Mouse (Mus musculus): ENCODE measurements around the gene Tmem127.

The Tmem127 gene

GRCm38 (mm10) chr2:127269491-127270299 lies 22.0 kb downstream of the Tmem127 start, which contains the start of gene Stard7:
Gene Stard7, plus strand, starts transcription at chr2:127270218.
- WGBS = under 1% methylated on average over 49 of the region's 49 CpGs

GRCm38 (mm10) chr2:127270300-127271041 lies 22.8 kb downstream of the Tmem127 start:
- WGBS = under 1% methylated on average over 75 of the region's 75 CpGs

GRCm38 (mm10) chr2:127271042-127271515 lies 23.4 kb downstream of the Tmem127 start:
- WGBS = under 1% methylated on average over 8 of the region's 8 CpGs

GRCm38 (mm10) chr2:127272049-127272448 lies 24.3 kb downstream of the Tmem127 start:
- 91% methylated on average over 4 of the region's 4 CpGs for WGBS

GRCm38 (mm10) chr2:127272806-127273205 lies 25.1 kb downstream of the Tmem127 start:
- 98% methylated on average over 3 of the region's 3 CpGs for WGBS

GRCm38 (mm10) chr2:127274590-127274989 lies 26.9 kb downstream of the Tmem127 start:
- WGBS = 68% methylated on average over 2 of the region's 2 CpGs

- 47% methylated on average over 5 of the region's 5 CpGs for WGBS
Observed at GRCm38 (mm10) chr2:127275551-127276320, 28.0 kb downstream of the Tmem127 start.

GRCm38 (mm10) chr2:127292250-127292649 lies 44.5 kb downstream of the Tmem127 start:
- 82% methylated on average over 4 of the region's 4 CpGs for WGBS

- WGBS = 80% methylated on average over 7 of the region's 7 CpGs
Observed at GRCm38 (mm10) chr2:127297001-127297805, 49.5 kb downstream of the Tmem127 start.

- WGBS = 98% methylated on average over 1 of the region's 1 CpGs
Observed at GRCm38 (mm10) chr2:127298056-127298455, 50.3 kb downstream of the Tmem127 start.

- 42% methylated on average over 3 of the region's 3 CpGs for WGBS
Observed at GRCm38 (mm10) chr2:127300701-127301100, 53.0 kb downstream of the Tmem127 start.

GRCm38 (mm10) chr2:127301883-127302282 lies 54.2 kb downstream of the Tmem127 start:
- WGBS = 92% methylated on average over 3 of the region's 3 CpGs

- WGBS = 97% methylated on average over 4 of the region's 4 CpGs
Observed at GRCm38 (mm10) chr2:127304192-127304591, 56.5 kb downstream of the Tmem127 start.

GRCm38 (mm10) chr2:127304609-127305210 lies 57.0 kb downstream of the Tmem127 start:
- 94% methylated on average over 3 of the region's 3 CpGs for WGBS

- WGBS = 52% methylated on average over 3 of the region's 3 CpGs
Observed at GRCm38 (mm10) chr2:127307179-127307578, 59.5 kb downstream of the Tmem127 start.

- whole genome bisulfite sequencing = 93% methylated on average over 2 of the region's 2 CpGs
Observed at GRCm38 (mm10) chr2:127308660-127309059, 61.0 kb downstream of the Tmem127 start.

- WGBS = 58% methylated on average over 2 of the region's 2 CpGs
Observed at GRCm38 (mm10) chr2:127310246-127310645, 62.5 kb downstream of the Tmem127 start.

GRCm38 (mm10) chr2:127310685-127311084 lies 63.0 kb downstream of the Tmem127 start:
- 88% methylated on average over 7 of the region's 7 CpGs for WGBS

All from cerebral cortex, adult 2 months (tissue).